Mouse (Mus musculus) C2C12 (cell line): ENCODE results near the gene Maf.

Experiments used
- CEBPB ChIP-seq: IDR thresholded peaks from one replicate; pipeline ENCODE4 v1.6.1; 2011; ENCODE audit warnings: low read depth, mild to moderate bottlenecking, control low read depth, moderate library complexity
- CTCF ChIP-seq: IDR thresholded peaks from one replicate; pipeline ENCODE4 v1.5.1; 2011; ENCODE audit not compliant: control insufficient read depth, insufficient read depth, insufficient read length
- FOSL1 ChIP-seq: IDR thresholded peaks from one replicate; pipeline ENCODE4 v1.8.0; 2011; ENCODE audit warnings: mild to moderate bottlenecking, low read length; ENCODE audit not compliant: poor library complexity, insufficient read depth, severe bottlenecking
- MAX ChIP-seq: IDR thresholded peaks from one replicate; pipeline ENCODE4 v1.6.1; 2011; ENCODE audit warnings: mild to moderate bottlenecking, control low read depth
- MYOD1 ChIP-seq: IDR thresholded peaks from one replicate; pipeline ENCODE4 v1.6.1; 2011; ENCODE audit warnings: low read depth; ENCODE audit not compliant: control insufficient read depth, insufficient read length
- MYOG ChIP-seq: IDR thresholded peaks from one replicate; pipeline ENCODE4 v1.6.1; 2011; ENCODE audit not compliant: control insufficient read depth, insufficient read length; ENCODE audit errors: extremely low read depth
- USF1 ChIP-seq: IDR thresholded peaks from one replicate; pipeline ENCODE4 v1.6.1; 2011; ENCODE audit warnings: low read depth, mild to moderate bottlenecking, control low read depth, moderate library complexity

DNA sequence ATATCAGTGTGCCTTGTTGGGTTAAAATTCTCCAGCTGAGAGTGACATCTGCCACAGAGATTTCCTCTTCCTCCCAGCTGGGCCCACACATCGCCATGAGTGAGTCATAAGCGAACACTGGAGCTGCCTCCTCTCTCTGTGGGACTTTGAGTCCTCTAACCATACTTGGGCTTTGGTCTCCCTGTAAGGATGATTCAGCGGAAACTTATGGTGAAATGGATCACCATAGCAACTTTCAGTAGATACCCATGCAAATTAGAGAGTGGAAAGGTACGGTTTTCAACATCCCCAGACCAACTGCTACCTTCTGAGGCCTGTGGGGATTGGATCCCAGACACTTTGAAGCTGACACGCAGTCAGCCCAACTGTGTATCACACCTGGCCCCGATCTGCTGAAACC is 35.1 kb upstream of the Maf start:
- TF ChIP-seq CTCF, result no peak
- TF ChIP-seq USF1, result no peak
- no peak for TF ChIP-seq MAX
- TF ChIP-seq MYOD1, result no peak
- no peak for TF ChIP-seq FOSL1
- no peak for TF ChIP-seq CEBPB
- TF ChIP-seq MYOG, result no peak
